ENCODE assay signal across 1 mouse cellular context in genomic region chr1:172376198-172376667, GRCm38 (mm10).
A peak's percentile ranks its signal among the peaks of the same experiment; 100 is the strongest.
TF ChIP-seq lines count a peak whose summit lies in the region.

Gene Pigm, plus strand, starts transcription at chr1:172376546.

TF ChIP-seq in MEL, 35 proteins besides CTCF, POLR2A, EP300 and RAD21 (continued from another document):
- TF ChIP-seq ZKSCAN1 (IDR thresholded peaks at IDR 0.05; ENCODE audit: low read depth, low read length) (no peak), KAT2A (conservative IDR thresholded peaks at IDR 0.05; ENCODE audit: low read depth, low read length) (peak; percentile 86), TCF12 (IDR thresholded peaks at IDR 0.05; ENCODE audit: low read depth, low read length) (peak; percentile 65), ZNF384 (IDR thresholded peaks at IDR 0.05; ENCODE audit: low read depth, low read length) (no peak), BHLHE40 (IDR thresholded peaks at IDR 0.05; ENCODE audit: borderline replicate concordance, low read depth, low read length) (no peak)
